Mouse (Mus musculus) gastrocnemius, postnatal 14 days (tissue): ENCODE results near the gene Mea1. TPM values are rescaled to one million over a fixed set of nuclear protein-coding genes. Genes with fewer than 3 reads are reported as not detected.
A peak's percentile ranks its signal among the peaks of the same experiment; 100 is the strongest.

Source experiments
- DNase-seq: peaks from one replicate; pipeline ENCODE4 v3.0.0; 2021; ENCODE audit warnings: mixed read lengths
- intact Hi-C: fragments of 180-260 bp; cut with DNase I; formaldehyde crosslinking; loops from one replicate; pipeline ENCODE4 v1.15.1; 2025; ENCODE audit warnings: low total_unique reads
- total RNA-seq, 2 experiments: library from RNA; stranded (reverse); gene quantifications; 2 replicates each; pipeline ENCODE4 v1.2.3; 2021

The Mea1 gene
- total RNA-seq, 2 experiments from 2014 or later = 46.2 to 57.6 TPM

DNA sequence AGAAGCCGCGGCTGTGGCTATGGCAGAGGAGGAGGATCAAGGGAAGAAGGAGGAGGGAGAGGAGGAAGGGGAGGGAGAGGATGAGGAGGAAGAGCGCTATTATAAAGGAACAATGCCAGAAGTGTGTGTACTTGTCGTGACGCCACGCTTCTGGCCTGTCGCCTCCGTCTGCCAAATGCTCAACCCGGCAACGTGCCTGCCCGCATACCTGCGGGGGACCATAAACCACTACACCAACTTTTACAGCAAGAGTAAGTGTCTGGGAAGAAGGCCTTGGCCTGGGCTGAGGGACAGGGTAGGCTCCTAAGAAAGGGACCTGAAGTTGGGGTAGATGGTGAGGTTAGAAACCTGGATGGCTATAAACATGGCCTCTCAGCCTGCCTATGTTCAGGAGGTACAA, 16.6 kb upstream of the Mea1 start:
- no peak for DNase-seq
- intact Hi-C loops = no loop called here

- peak; percentile 53 for DNase-seq
These were observed 15.9 kb upstream of the Mea1 start for GRCm38 (mm10) chr17:46662730-46663129.

DNA sequence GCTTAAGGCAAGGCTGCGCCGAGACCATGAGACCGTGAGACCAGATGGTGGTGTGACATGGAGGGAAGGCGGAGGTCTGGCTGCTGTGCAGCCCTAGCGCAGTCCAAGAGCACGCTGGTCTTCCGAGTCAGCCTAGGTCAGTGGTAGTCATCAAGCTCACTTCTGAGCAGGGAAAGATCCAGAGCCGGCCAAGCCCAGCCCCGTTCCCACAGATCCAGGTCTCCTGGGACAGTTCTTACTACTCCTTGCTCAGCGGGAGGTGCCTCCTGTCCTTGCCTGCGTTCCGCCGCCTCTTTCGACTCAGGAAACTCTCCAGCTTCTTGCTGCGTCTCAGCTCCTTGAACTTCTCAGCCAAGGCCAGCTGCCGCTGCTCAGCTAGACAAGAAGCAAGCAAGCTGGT, 10.9 kb upstream of the Mea1 start:
- intact Hi-C loops = no loop called here
- DNase-seq = no peak

More at GRCm38 (mm10) chr17:46662730-46663129, 15.9 kb upstream of the Mea1 start:
- intact Hi-C loops = no loop called here

DNA sequence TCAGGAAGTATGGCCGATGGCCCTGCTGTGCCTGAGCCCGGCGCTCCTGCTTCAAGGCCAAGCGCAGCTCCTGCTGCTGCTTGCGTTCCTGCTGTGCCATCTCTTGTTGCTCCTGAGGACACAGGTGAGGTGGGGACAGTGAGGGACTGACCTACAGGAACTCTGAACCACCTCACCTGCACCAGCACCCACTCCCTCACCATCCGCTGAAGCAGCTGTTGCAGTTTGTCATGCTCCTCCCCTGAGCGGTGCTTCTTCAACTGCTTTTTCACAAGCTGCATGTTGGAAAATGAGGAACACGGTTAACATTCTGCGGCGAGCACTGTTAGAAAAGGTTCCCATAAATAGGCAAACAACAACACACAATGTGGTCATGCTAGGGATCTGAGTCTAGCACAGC, 8.7 kb upstream of the Mea1 start:
- intact Hi-C loops = no loop called here
- DNase-seq = no peak

DNA sequence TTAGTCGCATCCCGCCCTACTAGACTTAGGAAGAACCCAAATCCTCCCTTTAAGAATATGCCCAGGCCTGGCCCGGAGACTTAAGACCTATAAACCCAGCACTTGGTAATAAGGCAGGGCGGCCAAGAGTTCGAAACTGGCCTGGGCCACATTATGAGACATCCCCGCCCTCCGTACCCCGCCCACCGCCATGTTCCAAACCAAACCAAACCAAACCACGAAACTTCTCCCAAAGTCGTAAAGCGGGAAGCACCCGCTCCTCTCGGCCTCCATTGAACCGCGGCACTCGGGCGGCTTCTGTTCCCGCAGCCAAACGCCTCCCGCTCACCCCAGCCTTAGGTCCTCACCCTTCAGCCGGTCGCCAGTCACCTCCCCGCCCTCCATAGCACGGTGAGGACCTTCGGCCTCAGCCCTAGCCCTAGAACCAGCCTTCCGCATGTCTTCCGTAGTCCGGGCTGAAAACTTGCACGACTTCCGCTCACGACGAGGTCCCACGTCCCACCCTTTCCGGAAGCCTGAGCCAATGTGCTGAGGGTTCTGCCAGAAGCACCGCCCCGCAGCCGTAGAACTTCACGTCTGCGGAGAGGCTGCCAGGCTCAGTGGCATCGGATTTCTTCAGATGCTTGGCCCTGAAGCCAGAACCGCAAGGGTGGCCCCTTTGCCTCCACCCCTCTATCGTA, 4.6 kb upstream of the Mea1 start, which contains the start of gene Rrp36:
TSS of gene Rrp36 (minus strand) at position 503 of the 680 bp plus-strand sequence.
- intact Hi-C loops = no loop called here

GRCm38 (mm10) chr17:46674530-46675283, 3.9 kb upstream of the Mea1 start:
- intact Hi-C loops = no loop called here

More for the DNA sequence above, 4.6 kb upstream of the Mea1 start, which contains the start of gene Rrp36:
- peak; percentile 93 for DNase-seq

DNA sequence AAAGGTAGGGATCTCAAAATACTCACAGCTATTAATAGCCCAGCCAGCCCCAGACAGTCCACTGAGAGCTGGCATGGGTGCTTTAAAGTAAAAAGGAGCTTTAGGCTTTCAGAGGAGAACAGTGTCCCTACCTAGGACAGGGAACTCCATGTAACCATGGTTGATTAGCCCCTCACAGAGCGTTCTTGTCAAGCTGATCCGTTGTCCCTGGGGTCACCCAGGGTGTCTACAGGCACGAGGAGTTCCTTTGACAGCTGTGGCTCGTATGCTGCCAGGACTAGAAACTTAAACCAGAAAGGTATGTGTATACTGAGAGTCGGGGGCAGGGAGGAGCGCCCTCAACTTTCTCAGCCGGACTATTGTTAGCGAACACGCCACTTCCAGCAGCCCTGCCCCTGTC, 318 bp downstream of the Mea1 start:
- peak; percentile 42 for DNase-seq
- intact Hi-C loops = no loop called here

More at GRCm38 (mm10) chr17:46674530-46675283, 3.9 kb upstream of the Mea1 start:
- no peak for DNase-seq

DNA sequence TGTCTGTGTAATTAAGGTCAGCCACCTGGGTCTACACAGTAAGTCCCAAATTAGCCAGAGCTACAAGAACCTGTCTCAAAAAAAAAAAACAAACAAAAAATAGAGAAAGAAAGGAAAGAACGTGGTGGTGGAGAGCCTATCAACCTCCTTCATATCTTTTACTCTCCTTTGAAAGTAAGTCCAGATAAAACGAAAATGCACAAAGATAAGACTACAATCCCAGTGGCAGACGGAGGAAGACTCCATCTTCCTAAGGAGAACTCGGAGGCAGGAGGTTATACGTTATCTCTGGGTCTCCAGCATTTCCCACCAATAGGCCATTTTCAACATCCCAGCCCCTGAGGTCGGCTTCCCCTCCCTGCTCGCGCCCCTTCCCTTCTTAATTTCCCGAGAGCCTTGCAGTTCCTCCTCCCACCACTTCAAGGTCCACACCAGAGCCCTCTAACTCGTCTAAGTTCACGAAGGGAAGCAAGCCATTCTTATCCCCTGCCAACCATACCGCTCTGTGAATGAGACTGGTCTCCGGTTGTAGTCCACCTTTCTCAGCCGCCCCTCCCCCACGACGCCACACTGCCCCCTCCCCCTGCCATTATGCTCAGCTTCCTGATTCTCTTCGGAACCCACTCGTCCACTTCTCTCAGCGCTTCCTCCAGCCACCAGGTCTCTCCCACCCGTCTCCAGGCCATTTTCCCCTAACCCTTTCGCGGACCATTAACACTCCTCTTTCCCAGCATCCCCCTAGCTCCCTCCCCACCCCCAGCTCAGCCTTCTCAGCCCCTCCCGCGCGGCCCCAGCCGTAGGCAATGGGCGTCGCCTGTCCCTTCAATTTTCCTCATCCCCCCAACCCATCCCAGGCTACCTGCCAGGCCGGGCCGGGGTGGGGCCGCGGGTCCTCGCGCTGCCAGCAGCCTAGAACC, 1.5 kb downstream of the Mea1 start:
- intact Hi-C loops = no loop called here
- peak; percentile 61 for DNase-seq

GRCm38 (mm10) chr17:46680760-46681373, 2.3 kb downstream of the Mea1 start, which contains the start of gene Klhdc3:
TSS of gene Klhdc3 (minus strand) at chr17:46680914.
- DNase-seq = peak; percentile 99
- intact Hi-C loops = no loop called here

GRCm38 (mm10) chr17:46681466-46682118, 3.0 kb downstream of the Mea1 start:
- intact Hi-C loops = no loop called here
- no peak for DNase-seq

GRCm38 (mm10) chr17:46682654-46683389, 4.2 kb downstream of the Mea1 start:
- intact Hi-C loops = no loop called here
- no peak for DNase-seq

- intact Hi-C loops = no loop called here
- DNase-seq = no peak
These were observed 7.3 kb downstream of the Mea1 start for GRCm38 (mm10) chr17:46685913-46686312.

GRCm38 (mm10) chr17:46690665-46691064, 12.1 kb downstream of the Mea1 start:
- intact Hi-C loops = no loop called here
- DNase-seq = no peak

DNA sequence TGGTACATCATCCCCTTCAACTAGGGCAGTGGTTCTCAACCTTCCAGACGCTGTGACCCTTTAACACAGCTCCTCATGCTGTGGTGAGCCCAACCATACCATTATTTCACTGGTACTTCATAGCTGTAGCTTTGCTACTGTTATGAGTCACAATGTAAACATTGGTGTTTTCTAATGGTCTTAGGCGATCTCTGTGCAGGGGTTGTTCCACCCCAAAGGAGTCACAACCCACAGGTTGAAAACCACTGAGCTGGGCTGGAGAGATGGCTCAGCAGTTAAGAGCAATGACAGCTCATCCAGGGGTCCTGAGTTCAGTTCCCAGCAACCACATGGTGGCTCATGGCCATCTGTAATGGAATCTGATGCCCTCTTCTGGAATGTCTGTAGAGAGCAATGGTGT, 12.8 kb downstream of the Mea1 start:
- DNase-seq = no peak
- intact Hi-C loops = no loop called here

GRCm38 (mm10) chr17:46694517-46695063, 16.0 kb downstream of the Mea1 start:
- intact Hi-C loops = no loop called here
- no peak for DNase-seq

- DNase-seq = no peak
- intact Hi-C loops = no loop called here
These were observed 19.9 kb downstream of the Mea1 start for GRCm38 (mm10) chr17:46698515-46698914.

- DNase-seq = no peak
These were observed 20.7 kb downstream of the Mea1 start for GRCm38 (mm10) chr17:46699245-46699644.

DNA sequence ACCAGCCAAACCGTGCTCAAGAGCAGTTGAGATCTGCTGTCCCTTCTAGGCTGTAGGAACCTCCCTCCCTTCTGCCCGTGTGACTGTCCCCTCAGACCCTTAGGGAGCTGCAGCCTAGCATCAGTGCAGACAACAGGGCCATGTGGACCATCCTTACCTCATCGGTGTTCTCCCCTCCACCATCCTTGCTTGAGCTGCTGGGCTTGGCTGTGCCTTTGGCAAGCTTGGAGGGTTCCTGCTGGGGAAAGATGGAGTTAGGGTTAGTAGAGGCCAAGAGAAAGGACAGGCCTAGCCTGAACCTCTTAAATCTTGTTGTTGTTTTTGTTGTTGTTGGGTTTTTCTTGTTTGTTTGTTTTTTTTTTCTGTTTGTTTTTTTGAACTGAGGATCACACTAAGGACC, 21.3 kb downstream of the Mea1 start:
- DNase-seq = no peak
- intact Hi-C loops = no loop called here

More at GRCm38 (mm10) chr17:46699245-46699644, 20.7 kb downstream of the Mea1 start:
- intact Hi-C loops = no loop called here
